Mouse (Mus musculus): Measurements from ENCODE around the gene Cdk11b.

- no peak for TF ChIP-seq POLR2A (IDR thresholded peaks at IDR 0.05; ENCODE audit: low read depth, low read length)
- no peak for TF ChIP-seq CTCF (IDR thresholded peaks at IDR 0.05; ENCODE audit: extremely low read depth, insufficient read length, insufficient replicate concordance, low read depth, low read length)
These were observed 11.4 kb upstream of the Cdk11b start for GRCm38 (mm10) chr4:155613264-155613663.

Data from small intestine, adult 2 months (tissue).